Mouse (Mus musculus): ENCODE results near the gene Kdm1a.

GRCm38 (mm10) chr4:136545151-136545550, 57.4 kb downstream of the Kdm1a start:
- TF ChIP-seq CTCF (IDR thresholded peaks at IDR 0.05; ENCODE audit: borderline replicate concordance, extremely low read depth, insufficient read depth, insufficient read length) (no peak), POLR2A (IDR thresholded peaks at IDR 0.05; ENCODE audit: borderline replicate concordance, extremely low read depth, insufficient read depth, insufficient read length, poor library complexity, severe bottlenecking) (no peak)
